In genomic region chr4:83656571-83656970, GRCm38 (mm10) we compare ENCODE assay signal across 8 mouse cellular contexts.
DNase-seq lines count a peak whose midpoint lies in the region; ATAC-seq and TF ChIP-seq lines count a peak whose summit lies in the region.

No protein-coding gene starts in this region.

- ATAC-seq in hindbrain, embryonic 11.5 days (ENCODE audit: low FRiP score), result peak; percentile 93
- peak; percentile 82; the same call in 1 of the 2 replicates for ATAC-seq in limb, embryonic 14.5 days (ENCODE audit: low FRiP score, low read depth)
- no peak for ATAC-seq in megakaryocyte progenitor cell, adult 5-6 weeks (replicated peaks; ENCODE audit: poor library complexity)

- 0 out of 2 replicates have a peak overlapping the region, but pooled peaks have one; percentile 39 for H3K27ac ChIP-seq in hindbrain, embryonic 11.5 days (ENCODE audit: low read depth, low read length)
- no peak overlapping the region for H3K27ac ChIP-seq in limb, embryonic 14.5 days (replicated peaks; ENCODE audit: low read depth, low read length)

- no peaks in the 10 kb centered on the region for H3K9me3 ChIP-seq in hindbrain, embryonic 11.5 days (ENCODE audit: control insufficient read depth, low read length)
- H3K9me3 ChIP-seq in limb, embryonic 14.5 days (ENCODE audit: control insufficient read depth, low read length), result no peaks in the 10 kb centered on the region

- TF ChIP-seq POLR2A in limb, embryonic 14.5 days (IDR thresholded peaks at IDR 0.05; ENCODE audit: borderline replicate concordance, extremely low read depth, insufficient read depth, insufficient read length), result no peak

- WGBS in hindbrain, embryonic 11.5 days, result under 1% methylated on average over 10 of the region's 10 CpGs
- 11% methylated on average over 10 of the region's 10 CpGs for WGBS in limb, embryonic 14.5 days

- no peaks in the 10 kb centered on the region for H3K4me1 ChIP-seq in hindbrain, embryonic 11.5 days (replicated peaks; ENCODE audit: control insufficient read depth, insufficient read depth, low read length)
- peaks cover 10% of the 10 kb centered on the region for H3K4me1 ChIP-seq in limb, embryonic 14.5 days (ENCODE audit: control insufficient read depth, insufficient read depth, low read length)

- DNase-seq in cerebellum, adult 9-10 months, result peak; percentile 4
- no peak for DNase-seq in cerebellum, adult 11 months
- DNase-seq in cerebellum, postnatal 25 days, result peak; percentile 29 to 34
- peak; percentile 63 for DNase-seq in hindbrain, embryonic 11.5 days (ENCODE audit: low spot score)
- peak; percentile 23 for DNase-seq in limb, embryonic 14.5 days (ENCODE audit: low spot score)
- peak; percentile 70 for DNase-seq in retina, postnatal 1 day
- no peak for DNase-seq in layer of hippocampus, adult 8-10 months (ENCODE audit: low spot score in 2 of 2)

- no peak overlapping the region for H3K9ac ChIP-seq in hindbrain, embryonic 11.5 days (ENCODE audit: low read depth, low read length)
- 0 out of 2 replicates have a peak overlapping the region, but pooled peaks have one; percentile 28 for H3K9ac ChIP-seq in limb, embryonic 14.5 days (ENCODE audit: low read depth, low read length, severe bottlenecking)

- H3K36me3 ChIP-seq in hindbrain, embryonic 11.5 days (ENCODE audit: control insufficient read depth, insufficient read depth, low read length), result no peaks in the 10 kb centered on the region
- no peaks in the 10 kb centered on the region for H3K36me3 ChIP-seq in limb, embryonic 14.5 days (ENCODE audit: control insufficient read depth, insufficient read depth, low read length)

- no peaks in the 10 kb centered on the region for H3K27me3 ChIP-seq in hindbrain, embryonic 11.5 days (ENCODE audit: control insufficient read depth, insufficient read depth, low read length)
- H3K27me3 ChIP-seq in limb, embryonic 14.5 days (ENCODE audit: control insufficient read depth, insufficient read depth, low read length), result no peaks in the 10 kb centered on the region

- no peak overlapping the region for H3K4me3 ChIP-seq in hindbrain, embryonic 11.5 days (ENCODE audit: low read depth, low read length)
- no peak overlapping the region for H3K4me3 ChIP-seq in limb, embryonic 14.5 days (replicated peaks; ENCODE audit: low read length)

- peak overlapping the region; percentile 9 for H3K4me2 ChIP-seq in hindbrain, embryonic 11.5 days (replicated peaks; ENCODE audit: low read depth, low read length)
- no peak overlapping the region for H3K4me2 ChIP-seq in limb, embryonic 14.5 days (replicated peaks; ENCODE audit: low read depth, low read length, severe bottlenecking)

Comparison
In these comparisons a context has a peak if more than half of its experiments do, and no peak if none do; other contexts are left out.
1. DNase-seq: peak in cerebellum, adult 9-10 months (single experiment), cerebellum, postnatal 25 days (2 of 2), hindbrain, embryonic 11.5 days (single experiment), limb, embryonic 14.5 days (single experiment) and retina, postnatal 1 day (single experiment); none in cerebellum, adult 11 months (single experiment) and layer of hippocampus, adult 8-10 months (0 of 2).